Mouse (Mus musculus) kidney, adult 11 months (tissue): ENCODE measurements around the gene Proser1.
A peak's percentile ranks its signal among the peaks of the same experiment; 100 is the strongest.

ENCODE experiments used
- DNase-seq: peaks from one replicate; pipeline ENCODE4 v3.0.0; 2022

The Proser1 gene

GRCm38 (mm10) chr3:53467356-53467755, 3.9 kb downstream of the Proser1 start:
- DNase-seq, result no peak

GRCm38 (mm10) chr3:53469650-53470049, 6.2 kb downstream of the Proser1 start:
- DNase-seq, result peak; percentile 39

- DNase-seq, result no peak
Measured at GRCm38 (mm10) chr3:53472061-53472460, 8.6 kb downstream of the Proser1 start.

- DNase-seq, result no peak
Measured at GRCm38 (mm10) chr3:53474179-53474578, 10.7 kb downstream of the Proser1 start.

- no peak for DNase-seq
Measured at GRCm38 (mm10) chr3:53475889-53476288, 12.4 kb downstream of the Proser1 start.

- DNase-seq, result peak; percentile 85
Measured at GRCm38 (mm10) chr3:53477468-53477867, 14.0 kb downstream of the Proser1 start.

GRCm38 (mm10) chr3:53478419-53479046, 15.1 kb downstream of the Proser1 start:
- no peak for DNase-seq

- no peak for DNase-seq
Measured at GRCm38 (mm10) chr3:53483414-53484059, 20.1 kb downstream of the Proser1 start.

GRCm38 (mm10) chr3:53486561-53486960, 23.1 kb downstream of the Proser1 start:
- DNase-seq, result no peak

GRCm38 (mm10) chr3:53486996-53487576, 23.6 kb downstream of the Proser1 start:
- DNase-seq, result no peak

- DNase-seq, result no peak
Measured at GRCm38 (mm10) chr3:53488353-53488752, 24.9 kb downstream of the Proser1 start, which contains the start of gene Stoml3. TSS of gene Stoml3 (plus strand) at chr3:53488653.

- peak; percentile 38 for DNase-seq
Measured at GRCm38 (mm10) chr3:53498351-53498905, 35.0 kb downstream of the Proser1 start.

- no peak for DNase-seq
Measured at GRCm38 (mm10) chr3:53502428-53502827, 39.0 kb downstream of the Proser1 start.

- DNase-seq, result no peak
Measured at GRCm38 (mm10) chr3:53513096-53513495, 49.6 kb downstream of the Proser1 start.

- DNase-seq, result no peak
Measured at GRCm38 (mm10) chr3:53514221-53515065, 51.0 kb downstream of the Proser1 start.

- no peak for DNase-seq
Measured at GRCm38 (mm10) chr3:53522794-53523193, 59.3 kb downstream of the Proser1 start.

GRCm38 (mm10) chr3:53525737-53526136, 62.3 kb downstream of the Proser1 start:
- DNase-seq, result peak; percentile 42

GRCm38 (mm10) chr3:53530305-53530704, 66.8 kb downstream of the Proser1 start:
- no peak for DNase-seq
